Mouse (Mus musculus) neural tube, embryonic 10.5 days (tissue): ENCODE results near the gene Efna1.

ENCODE experiments used
- DNase-seq: peaks from one replicate; pipeline ENCODE4 v3.0.0-alpha.2; 2017; ENCODE audit warnings: low spot score; ENCODE audit errors: extremely low spot score

The Efna1 gene

GRCm38 (mm10) chr3:89280606-89281511 is at the start of gene Efna1:
TSS of gene Efna1 (minus strand) at chr3:89281142.
- peak; percentile 61 for DNase-seq

DNA sequence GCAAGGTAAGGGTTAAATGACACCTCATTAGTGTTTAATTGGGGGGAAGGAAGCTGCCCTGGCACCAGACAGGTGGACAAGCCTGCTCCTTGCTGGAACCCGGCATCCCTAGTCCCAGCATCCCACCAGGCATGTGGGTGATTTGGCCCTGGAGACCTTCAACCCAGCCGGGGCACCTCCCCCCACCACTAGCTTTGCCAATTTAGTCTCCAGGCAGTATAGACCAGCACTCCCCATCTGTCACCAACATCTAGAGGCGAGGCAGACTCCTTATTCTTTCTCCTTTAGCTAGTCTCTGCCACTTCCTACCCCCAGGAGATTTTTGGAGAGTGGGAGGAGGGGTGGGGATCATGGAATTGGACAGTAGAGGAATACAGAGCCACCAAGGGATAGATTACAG is 49.4 kb upstream of the Efna1 start:
- DNase-seq = no peak

DNA sequence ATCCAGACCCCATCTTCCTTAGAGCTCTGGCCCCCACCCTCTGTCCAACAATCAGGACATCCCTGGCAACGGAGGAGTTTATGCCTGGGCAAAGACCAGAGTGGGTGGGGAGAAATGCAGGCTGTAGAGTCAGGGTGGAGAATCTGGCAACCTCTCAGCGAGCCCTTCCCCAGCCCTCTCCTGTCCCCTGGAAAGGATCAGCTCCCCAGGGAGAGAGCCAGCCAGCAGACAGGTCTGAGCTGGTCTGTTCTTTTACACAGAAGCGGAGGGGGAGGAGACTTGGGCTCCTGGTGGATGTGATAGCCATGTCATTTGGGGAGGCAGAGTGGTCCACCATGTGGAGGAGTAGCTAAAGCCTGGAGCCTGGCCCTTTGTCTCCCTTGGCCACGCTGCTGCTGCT is 47.7 kb upstream of the Efna1 start:
- DNase-seq = no peak

- DNase-seq = no peak
These were observed 46.5 kb upstream of the Efna1 start for GRCm38 (mm10) chr3:89327371-89327870.

DNA sequence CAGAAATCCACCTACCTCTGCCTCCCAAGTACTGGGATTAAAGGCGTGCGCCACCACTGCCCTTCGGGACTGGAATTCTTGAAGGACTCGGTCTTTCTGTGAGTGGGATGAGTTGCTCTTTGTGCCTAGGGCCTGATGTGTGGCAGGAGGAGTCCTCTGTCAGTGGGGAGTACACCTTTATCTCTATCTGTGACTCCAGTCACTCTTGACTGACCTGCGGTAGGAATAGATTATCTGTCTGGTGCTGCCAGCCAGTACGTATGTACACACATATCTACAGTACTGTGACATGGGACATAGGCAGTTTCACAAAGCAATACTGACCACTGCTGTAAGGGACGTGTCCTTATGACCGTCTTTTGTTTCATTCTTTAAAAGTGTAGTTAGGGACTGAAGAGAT is 44.9 kb upstream of the Efna1 start:
- no peak for DNase-seq

DNA sequence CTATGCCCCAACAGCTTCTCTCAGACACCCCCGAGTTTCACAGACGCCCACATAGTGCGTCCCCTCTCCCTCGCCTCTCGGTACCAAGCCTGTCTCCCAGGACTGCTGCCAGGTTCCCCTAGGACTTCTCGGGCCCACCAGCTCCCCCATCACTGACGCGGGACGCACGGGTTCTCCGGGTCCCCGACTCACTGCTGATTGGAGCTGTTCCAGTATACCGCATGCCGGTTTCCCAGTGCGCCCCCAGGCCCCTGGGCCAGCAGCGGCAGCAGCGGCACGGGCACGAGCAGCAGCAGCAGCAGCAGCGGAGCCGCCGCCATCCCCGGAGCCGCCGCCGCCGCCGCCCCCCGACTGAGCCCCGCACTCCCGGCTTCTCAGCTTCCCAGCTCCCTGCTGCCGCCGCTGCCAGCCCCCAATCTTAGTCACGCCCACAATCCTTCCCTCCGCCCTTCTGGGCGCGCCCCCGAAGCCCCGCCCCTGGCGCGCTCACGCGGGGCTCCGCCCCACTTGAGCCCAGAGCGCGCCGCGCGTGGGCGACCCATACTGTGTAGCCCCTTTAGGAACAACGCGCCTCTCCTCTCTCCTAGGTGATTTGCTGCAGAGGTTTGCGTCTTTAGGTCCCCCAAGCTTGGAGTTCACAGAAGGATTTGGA is 41.7 kb upstream of the Efna1 start, which contains the start of gene Efna3:
TSS of gene Efna3 (minus strand) at position 452 of the 652 bp plus-strand sequence.
- DNase-seq = peak; percentile 83

DNA sequence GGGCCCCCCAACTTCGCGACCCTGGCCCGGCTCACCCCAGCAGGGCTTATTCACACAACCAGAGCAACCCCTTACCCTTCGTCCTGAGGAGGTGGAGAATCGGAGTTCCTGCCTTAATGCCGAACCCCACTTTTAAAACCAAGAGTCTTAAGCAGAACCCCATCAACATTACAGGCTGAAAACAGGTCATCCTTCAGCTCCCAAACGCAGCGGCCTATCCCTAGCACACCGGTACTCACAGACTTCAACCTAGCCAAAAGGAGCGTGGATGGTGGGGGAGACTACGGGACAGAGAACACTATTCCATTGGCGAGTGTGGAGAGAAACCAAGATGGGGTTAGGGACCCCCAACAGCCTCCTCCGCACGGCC is 41.2 kb upstream of the Efna1 start:
- no peak for DNase-seq

GRCm38 (mm10) chr3:89321183-89322130 is 40.5 kb upstream of the Efna1 start:
- peak; percentile 62 for DNase-seq

DNA sequence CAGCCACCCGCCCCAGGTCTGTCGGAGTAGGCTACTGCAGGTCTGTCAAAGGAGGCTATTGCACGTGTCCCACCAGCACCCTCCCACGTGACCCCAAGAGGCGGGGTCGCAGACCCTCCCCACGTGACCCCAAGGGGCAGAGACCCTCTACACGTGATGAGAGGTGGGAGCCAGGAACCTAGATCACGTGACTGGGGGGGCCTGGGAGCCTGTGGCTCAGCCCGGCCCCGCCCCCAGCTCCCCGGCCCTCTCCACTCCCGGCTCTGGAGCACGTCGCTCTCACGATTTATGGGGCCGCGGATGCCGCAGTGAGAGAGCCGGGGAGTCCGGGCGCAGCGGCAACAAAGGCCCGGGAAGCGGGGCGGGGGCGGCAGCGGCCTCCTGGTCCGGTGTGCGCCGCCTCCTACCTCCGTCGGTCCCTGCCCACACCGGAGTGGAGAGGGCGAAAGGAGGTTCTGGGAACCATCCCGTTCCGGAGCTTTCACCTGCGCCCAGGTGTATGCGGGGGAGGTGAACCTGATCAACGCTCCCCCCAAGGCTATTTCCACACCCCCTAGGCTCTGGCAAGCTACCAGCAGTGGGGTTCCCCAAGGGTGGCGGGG is 39.7 kb upstream of the Efna1 start:
- peak; percentile 85 for DNase-seq

GRCm38 (mm10) chr3:89319591-89320350 is 38.8 kb upstream of the Efna1 start:
- peak; percentile 52 for DNase-seq

DNA sequence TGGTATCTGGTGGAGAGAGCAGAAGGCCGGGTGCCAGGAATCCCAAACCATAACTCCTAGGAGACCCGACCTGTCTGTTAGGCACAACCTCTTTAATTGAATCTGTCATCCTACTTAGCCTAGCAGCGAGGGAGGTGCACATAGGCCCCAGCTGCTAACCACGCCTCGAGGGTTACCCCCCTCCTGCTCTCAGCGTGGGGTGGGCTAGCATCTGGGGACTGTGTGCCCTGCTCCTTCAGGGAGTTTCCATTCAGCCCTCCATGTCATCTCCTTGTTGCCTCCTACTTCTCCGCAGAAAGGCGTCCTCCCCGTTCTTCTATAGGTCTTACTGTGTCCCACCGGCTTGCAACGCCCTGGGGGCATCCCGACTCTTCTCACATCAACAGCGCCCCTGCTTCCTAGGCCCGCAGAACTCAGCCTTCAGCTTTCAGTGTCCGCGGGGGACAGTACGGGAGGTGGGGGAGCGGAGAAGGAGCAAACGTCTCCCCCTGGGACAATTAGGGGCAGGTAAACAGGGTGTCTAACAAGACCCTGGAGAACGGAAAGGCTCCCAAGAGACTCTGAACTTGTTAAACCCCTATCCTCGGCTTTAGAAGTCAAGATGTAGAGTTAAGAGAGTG is 38.1 kb upstream of the Efna1 start:
- peak; percentile 40 for DNase-seq

GRCm38 (mm10) chr3:89318316-89318715 is 37.4 kb upstream of the Efna1 start:
- DNase-seq = no peak

- no peak for DNase-seq
These were observed 36.3 kb upstream of the Efna1 start for GRCm38 (mm10) chr3:89317246-89317645.

GRCm38 (mm10) chr3:89316833-89317232 is 35.9 kb upstream of the Efna1 start:
- DNase-seq = peak; percentile 84

DNA sequence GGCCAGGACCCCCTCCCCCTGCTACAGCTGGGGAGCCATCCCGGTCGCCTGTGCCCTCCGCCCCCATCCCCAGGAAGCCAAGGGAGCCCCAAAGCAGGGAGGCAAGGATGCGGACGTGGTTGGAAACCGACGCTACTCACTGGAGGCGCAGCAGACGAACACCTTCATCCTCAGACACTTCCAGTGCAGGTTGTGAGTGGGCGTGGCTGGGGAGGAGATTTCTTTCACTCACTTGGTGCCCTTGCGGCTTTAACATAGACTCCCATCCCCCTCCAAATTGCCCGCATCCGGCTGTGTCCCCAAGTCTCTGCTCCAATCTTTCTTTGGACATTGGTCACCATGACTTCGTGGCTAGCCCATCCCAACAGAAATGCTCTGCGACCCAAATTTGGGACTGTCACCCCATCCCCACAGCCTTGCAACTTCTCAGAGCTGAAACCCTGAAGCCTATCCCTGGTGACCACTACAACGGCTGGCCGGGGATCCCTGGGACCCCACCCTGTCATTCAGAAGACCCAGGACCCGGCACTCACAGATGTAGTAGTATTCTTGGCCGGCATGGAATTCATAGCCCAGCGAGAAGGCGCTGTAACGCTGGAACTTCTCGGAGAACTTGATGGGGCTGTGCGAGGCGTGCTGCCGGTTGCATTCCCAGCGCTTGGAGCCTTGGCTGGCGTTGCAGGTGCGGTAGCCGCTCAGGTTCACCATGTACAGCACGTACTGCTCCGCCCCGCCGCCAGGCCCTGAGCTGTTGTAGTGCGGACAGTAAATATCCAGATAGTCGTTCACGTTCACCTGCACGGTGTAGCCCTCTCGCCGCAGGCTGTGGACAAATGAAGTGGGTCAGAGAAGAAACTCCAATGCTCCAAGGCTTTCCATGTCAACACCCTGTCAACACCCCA is 35.2 kb upstream of the Efna1 start:
- DNase-seq = peak; percentile 37

DNA sequence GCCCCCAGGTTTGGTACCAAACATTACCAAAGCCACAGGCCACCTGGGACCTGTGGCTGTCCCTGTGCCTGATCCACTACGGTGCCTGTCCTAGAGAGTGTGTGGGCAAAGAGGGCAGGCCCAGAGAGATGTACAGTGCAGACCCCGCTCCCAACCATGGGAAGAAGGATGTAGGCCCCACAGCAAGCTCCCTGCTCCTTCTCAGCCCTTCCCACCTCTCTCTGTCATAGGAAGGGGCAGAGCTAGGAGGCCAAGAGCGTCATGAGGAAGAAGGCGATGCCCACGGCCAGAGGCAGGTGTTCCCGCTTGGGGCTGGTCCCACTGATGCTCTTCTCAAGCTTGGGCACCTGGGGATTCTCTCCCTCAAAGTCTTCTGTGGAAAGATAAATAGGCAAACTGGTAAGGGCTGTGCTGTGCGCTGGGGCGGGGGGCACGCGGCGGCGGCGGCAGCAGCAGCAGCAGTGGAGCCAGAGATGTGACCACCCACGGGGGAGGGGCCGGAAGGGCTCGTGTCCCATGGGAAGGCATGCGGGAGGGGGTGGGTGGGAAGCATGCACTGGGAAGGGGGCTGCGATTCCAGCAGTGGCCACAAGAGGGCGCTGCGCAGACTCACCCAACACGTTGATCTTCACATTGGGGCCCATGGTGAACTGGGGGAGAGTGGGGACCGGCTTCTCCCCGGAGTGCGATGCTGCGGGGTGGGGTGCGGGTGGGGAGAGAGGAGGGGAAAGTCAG is 34.4 kb upstream of the Efna1 start:
- peak; percentile 90 for DNase-seq

DNA sequence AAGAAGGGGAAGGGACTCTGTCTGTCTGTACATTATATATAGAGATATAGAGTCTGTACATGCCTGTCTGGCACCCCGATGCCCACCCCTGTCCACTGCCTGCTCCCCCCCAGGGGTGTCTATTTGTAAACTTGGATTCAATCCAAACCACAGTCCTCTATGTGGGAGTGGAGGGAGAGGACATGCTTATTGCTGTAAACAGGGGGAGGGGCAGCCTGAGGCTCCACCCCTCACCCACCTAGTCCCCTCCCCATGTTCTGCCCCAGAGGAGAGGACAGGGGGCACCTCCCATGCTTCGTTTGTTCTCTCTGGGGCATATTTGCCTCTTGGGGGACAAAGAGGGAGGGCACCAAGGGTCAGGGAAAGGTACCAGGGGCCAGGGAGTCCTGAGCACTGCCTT is 33.8 kb upstream of the Efna1 start:
- DNase-seq = no peak

- no peak for DNase-seq
These were observed 33.4 kb upstream of the Efna1 start for GRCm38 (mm10) chr3:89314340-89314739.
